Mouse (Mus musculus) large intestine, adult 2 months (tissue): Measurements from ENCODE around the gene Stard8. TPM values are rescaled to one million over a fixed set of nuclear protein-coding genes. Genes with fewer than 3 reads are reported as not detected.
"Not testable (repeated sequence)": the region's sequence is repeated elsewhere in the genome, so short reads cannot be mapped to it uniquely, and the experiment has no call there.

Experiments
- DNase-seq: peaks from one replicate; pipeline ENCODE4 v3.0.0-alpha.2; 2012; ENCODE audit warnings: low read depth, low spot score
- WGBS: fragments of 180-500 bp; shearing (Covaris S2); methylation state at CpG from one replicate; pipeline ENCODE4 v1.1.7; 2018; 5-methylcytosine and 5-hydroxymethylcytosine counted together
- polyA plus RNA-seq: library from polyadenylated mRNA; depleted of rRNA; stranded (reverse); fragments of >200 nt; gene quantifications from 2 replicates; pipeline ENCODE4 v1.2.3, GENCODE M21; 2012; rRNA removed

The Stard8 gene
- 3.5 and 5.5 TPM in 2 replicates for polyA plus RNA-seq

DNA sequence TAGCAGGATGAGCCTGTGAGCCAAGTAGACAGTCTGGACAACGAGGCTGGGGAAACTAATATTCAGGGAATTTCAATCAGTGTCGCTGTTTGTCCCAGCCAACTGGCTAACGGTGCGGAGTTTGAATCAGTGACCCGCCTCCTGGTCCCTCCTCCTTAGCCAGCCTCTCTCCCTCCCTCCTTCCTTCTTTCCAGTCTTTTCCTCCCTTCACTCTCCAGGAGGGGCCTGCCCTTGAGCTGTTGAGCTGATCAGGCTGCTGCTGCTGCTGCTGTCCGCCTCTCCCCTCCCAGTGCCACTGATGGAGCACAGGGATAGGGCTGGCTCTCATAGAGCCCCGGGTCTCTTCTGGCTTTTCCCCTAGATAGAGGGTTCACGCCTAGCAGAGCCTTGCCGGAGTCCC is at the start of gene Stard8:
Gene Stard8, plus strand, starts transcription at position 203 of the 400 bp plus-strand sequence.
- no peak for DNase-seq
- 43% methylated on average over 9 of the region's 9 CpGs for WGBS

DNA sequence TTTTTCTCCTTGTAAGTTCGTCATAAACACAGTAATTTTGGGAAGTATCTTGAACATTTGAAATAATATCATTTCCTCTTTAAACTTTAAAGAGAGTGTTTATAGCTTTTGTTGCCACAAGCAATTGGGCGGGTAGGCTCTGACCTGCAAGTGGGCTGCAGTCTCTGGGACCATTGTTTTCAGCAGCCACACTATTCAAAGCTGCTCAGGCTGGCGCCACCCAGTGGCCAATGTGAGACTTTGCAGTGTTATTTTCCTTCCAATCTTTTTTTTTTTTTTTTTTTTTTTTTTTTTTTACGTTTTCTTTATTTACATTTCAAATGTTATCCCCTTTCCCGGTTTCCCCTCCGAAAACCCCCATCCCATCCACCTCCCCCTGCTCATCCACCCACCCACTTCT is 49.1 kb upstream of the Stard8 start:
- 18% methylated on average over 6 of the region's 6 CpGs for WGBS
- DNase-seq: no peak

DNA sequence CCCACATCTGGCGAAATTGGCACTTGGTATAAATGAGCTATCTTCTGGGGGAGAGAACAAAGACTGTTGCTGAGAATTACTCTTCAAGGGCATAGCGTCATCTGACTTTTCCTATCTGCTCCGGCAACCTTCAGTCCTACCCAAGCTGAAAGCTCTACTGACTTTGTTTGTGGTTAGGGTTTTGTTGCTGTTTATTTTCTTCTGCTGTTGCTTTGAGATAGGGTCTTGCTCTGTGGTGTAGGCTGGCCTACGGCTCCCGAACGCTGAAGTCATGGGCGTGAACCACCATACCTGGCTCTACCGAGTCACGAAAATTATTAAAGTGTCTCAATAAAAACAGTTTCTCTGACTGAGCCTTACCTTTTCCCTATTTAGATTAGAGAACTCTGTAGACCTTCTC is 44.8 kb upstream of the Stard8 start:
- 92% methylated on average over 9 of the region's 9 CpGs for WGBS
- DNase-seq: no peak

GRCm38 (mm10) chrX:98959050-98959449 is 44.0 kb upstream of the Stard8 start:
- no peak for DNase-seq
- WGBS: 47% methylated on average over 4 of the region's 4 CpGs

DNA sequence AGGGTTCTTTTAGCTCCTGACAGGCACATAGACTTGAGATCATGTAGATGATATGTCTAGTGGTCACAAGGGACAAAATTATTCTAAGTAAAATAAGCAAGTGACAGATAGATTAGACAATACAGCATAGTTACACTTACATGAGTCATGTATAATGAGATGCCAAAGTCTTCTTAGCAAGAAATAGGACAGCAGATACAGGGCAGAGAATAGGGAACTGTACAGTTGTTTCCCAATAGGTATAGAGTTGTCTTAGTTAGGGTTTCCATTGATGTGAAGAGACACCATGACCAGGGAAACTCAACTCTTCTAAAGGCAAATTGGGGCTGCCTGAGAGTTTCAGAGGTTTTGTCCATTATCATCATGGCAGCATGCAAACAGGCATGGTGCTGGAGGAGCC is 39.3 kb upstream of the Stard8 start:
- no peak for DNase-seq

DNA sequence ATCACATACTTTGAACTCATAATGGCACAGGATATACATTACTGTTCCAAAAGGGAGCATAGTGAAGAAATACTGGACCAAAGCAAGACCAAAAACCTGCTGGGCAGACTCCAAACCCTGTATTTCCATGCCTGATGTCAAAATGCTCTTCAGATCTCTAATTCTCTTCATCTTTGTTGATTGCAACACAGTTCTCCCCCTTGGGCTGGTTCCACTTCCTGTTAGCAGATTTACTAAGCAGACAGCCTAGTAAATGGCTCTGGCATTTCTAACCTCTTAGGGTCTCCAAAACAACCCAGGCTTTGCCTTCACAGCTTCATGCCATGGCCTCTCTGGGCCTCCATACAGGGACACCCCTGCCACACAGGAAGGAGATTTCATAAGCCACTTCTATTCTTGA is 38.5 kb upstream of the Stard8 start:
- DNase-seq: no peak

DNA sequence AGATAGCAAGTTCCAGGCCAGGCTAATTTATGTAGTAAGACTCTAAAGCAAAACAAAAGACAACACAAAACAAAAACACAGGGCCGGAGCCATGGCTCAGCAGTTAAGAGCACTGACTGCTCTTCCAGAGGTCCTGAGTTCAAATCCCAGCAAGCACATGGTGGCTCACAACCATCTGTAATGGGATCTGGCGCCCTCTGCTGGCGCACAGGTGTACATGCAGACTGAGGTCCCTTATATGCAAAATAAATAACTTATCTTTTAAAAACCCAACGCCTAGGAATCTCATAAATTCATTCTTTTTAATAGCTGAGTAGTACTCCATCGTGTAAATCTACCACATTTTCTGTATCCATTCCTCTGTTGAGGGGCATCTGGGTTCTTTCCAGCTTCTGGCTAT is 16.4 kb upstream of the Stard8 start:
- not testable (repeated sequence) for DNase-seq
- WGBS: 49% methylated on average over 5 of the region's 5 CpGs

- 44% methylated on average over 6 of the region's 6 CpGs for WGBS
- DNase-seq: peak; percentile 1
These were observed 13.5 kb upstream of the Stard8 start for GRCm38 (mm10) chrX:98989574-98989973.

GRCm38 (mm10) chrX:99002065-99002464 is 983 bp upstream of the Stard8 start:
- DNase-seq: no peak
- WGBS: 55% methylated on average over 6 of the region's 6 CpGs

- DNase-seq: no peak
- WGBS: 79% methylated on average over 5 of the region's 5 CpGs
These were observed 7.5 kb downstream of the Stard8 start for GRCm38 (mm10) chrX:99010581-99010980.

DNA sequence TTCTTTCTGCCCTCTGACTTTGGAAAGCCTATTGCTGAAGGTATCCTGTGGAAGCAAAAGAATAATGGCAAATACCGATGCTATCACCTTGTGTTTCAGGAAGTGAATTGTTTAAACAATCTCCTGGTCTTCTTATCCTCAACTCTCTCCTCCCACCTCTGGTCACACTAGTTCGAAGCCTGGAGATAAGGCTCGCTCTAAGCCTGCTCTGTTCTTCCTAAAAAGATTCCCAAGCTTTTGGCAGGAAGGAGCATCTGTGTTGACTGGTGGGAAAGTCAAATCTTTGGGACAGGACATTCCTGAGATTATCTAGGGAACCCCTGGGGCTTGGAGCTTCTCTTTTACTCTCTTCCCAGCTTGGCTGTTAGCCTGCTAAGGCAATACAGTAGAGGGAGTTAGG is 8.2 kb downstream of the Stard8 start:
- 51% methylated on average over 3 of the region's 3 CpGs for WGBS

DNA sequence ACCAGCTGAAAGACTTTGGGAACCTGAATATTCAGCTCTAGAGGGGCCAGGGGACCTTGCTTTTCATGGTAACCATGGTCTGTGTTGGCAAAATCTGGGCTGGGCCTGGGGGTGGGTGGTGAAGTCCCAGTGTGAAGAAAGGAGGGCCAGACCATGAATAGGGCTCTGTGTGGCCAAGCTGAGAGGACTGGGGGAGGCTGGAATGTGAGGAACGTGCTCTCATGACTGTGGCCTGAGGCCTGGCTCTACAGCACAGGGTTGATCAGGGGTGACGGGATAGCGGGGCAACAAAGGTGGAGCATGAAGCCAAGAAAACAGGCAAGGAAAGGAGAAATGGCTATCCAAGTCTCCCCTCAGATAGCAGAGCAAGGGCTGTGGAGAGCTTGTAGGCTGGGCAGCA is 9.4 kb downstream of the Stard8 start:
- 98% methylated on average over 3 of the region's 3 CpGs for WGBS
- DNase-seq: no peak

More for the DNA sequence above, 8.2 kb downstream of the Stard8 start:
- no peak for DNase-seq

GRCm38 (mm10) chrX:99015705-99016104 is 12.7 kb downstream of the Stard8 start:
- WGBS: 41% methylated on average over 2 of the region's 2 CpGs
- no peak for DNase-seq

DNA sequence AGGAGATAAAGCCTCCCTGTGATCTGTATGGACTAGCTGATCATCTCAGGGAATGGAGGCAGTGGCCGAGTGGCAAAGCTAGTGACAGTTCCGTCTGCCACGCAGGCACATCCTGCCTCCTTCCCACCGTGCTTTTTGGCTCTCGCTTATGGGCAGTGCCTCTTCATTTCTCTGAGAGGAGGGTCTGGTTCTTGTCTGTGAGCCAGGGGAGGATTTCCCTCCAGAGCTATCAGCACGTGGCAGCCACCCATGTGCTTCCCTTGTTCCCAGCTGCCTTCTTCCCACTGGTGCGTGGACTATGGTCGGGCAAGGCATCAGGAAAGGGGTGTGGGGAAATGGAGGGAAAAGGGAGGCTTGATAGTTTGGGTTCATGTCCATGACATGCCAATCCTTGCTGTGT is 13.9 kb downstream of the Stard8 start:
- 63% methylated on average over 8 of the region's 8 CpGs for WGBS
- no peak for DNase-seq

GRCm38 (mm10) chrX:99017874-99018273 is 14.8 kb downstream of the Stard8 start:
- DNase-seq: no peak
- WGBS: 81% methylated on average over 6 of the region's 6 CpGs

DNA sequence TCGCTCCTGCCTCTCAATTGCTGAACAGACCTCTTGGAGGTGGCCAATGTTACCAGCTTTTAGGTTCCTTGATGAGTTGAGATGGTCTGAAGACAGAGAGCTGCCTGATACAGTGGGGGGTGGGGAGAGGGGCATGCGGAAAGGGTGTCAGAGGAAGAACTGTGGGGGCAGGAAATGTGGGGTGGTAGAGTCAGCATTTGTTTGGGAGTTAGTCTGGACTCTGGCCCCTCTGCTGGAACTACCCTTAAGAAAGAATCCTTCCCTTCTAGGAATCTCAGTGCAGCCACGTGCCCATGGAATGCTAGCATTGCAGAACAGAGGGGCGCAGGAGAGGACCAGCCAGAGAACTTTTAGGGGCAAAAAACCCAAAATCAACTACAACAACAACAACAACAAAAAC is 16.3 kb downstream of the Stard8 start:
- DNase-seq: no peak
- WGBS: 73% methylated on average over 4 of the region's 4 CpGs

GRCm38 (mm10) chrX:99020215-99020614 is 17.2 kb downstream of the Stard8 start:
- WGBS: 74% methylated on average over 4 of the region's 4 CpGs
- DNase-seq: no peak

GRCm38 (mm10) chrX:99021593-99021992 is 18.5 kb downstream of the Stard8 start:
- WGBS: 61% methylated on average over 2 of the region's 2 CpGs
- DNase-seq: no peak

DNA sequence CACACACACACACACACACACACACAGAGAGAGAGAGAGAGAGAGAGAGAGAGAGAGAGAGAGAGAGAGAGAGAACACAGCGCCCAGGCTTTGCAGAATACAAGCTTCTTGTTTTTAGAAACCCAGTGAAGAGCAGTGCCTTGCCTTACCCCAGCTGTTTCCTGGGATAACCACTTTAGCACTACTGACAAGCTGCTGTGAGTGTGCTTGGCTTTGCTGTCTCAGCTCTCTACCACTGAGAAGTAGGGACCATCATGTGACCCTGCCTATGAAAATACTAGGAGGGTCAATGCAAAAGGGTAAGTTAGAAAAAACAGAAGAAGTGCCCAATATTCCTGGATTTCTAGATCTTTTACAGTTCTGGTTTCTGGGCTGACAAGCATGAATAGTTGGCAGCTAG is 20.9 kb downstream of the Stard8 start:
- 75% methylated on average over 1 of the region's 1 CpGs for WGBS
- DNase-seq: no peak

DNA sequence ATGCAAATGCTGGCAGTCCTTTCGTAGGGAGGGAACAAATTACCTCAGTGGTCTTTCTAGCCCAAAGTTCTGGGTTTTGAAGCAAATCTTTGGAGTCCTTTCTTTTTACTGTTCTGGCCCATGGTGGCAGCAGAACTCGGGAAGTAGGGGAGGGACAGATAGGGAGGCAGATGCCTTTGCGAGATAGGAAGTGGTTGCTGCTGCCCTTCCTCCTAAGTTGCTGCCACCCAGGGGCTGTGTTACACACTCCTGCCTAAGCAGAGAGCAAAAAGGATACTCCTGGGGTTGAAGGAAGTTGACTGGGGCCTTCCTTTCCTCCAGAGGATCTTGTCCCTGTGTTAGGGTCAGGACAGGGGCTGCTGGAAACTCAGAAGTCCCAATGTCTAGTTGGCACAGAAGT is 32.4 kb downstream of the Stard8 start:
- no peak for DNase-seq
- WGBS: 39% methylated on average over 3 of the region's 3 CpGs

DNA sequence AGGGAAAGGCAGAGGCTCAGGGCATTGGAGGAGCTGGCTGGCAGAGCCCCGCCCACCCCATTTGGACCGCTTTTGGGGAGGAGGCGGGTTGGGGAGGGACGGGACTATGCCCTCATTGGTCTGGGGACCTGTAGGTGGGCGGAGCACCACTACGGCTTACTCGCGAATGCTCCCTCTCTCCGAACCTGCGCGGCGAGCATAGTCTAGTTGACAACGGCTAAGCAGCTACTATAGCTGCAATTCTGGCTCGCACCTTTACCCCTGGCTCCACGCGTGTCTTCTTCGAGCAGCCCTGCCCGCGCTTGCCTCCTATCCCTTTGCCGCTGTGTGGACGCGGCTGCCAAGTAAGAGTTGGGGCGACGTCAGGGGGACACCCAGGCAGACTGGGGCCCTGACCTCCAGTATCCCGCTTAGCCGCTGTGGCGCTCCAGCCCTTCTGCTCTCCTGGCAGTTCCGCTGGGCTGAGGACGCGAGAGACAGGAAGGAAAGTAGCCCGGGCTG is 39.5 kb downstream of the Stard8 start:
- DNase-seq: peak; percentile 33
- 21% methylated on average over 31 of the region's 31 CpGs for WGBS

GRCm38 (mm10) chrX:99043275-99043674 is 40.2 kb downstream of the Stard8 start:
- no peak for DNase-seq
- WGBS: 48% methylated on average over 6 of the region's 6 CpGs
